9 mouse cellular contexts compared by ENCODE assay signal in genomic region chrX:52612806-52613205, GRCm38 (mm10). TPM values are rescaled to one million over a fixed set of nuclear protein-coding genes. Genes with fewer than 3 reads are reported as not detected.
DNase-seq lines count a peak whose midpoint lies in the region; ATAC-seq and TF ChIP-seq lines count a peak whose summit lies in the region.
"Had no signal": no experiment of that assay in that cellular context is flagged by ENCODE, and none has a peak within 500 bp of the region (broad histone marks: within the 10 kb centered on the region; RNA-seq: fewer than 3 reads in every experiment).

No protein-coding gene starts in this region.

- no peak for TF ChIP-seq POLR2A in testis, adult 2 months (IDR thresholded peaks at IDR 0.05; ENCODE audit: control insufficient read depth, low read depth, low read length)

- H3K4me1 ChIP-seq in testis, adult 2 months (ENCODE audit: control insufficient read depth, insufficient read depth, low read length), result no peaks in the 10 kb centered on the region; the same call in 1 of the 2 replicates
- H3K4me1 ChIP-seq in liver, embryonic 12.5 days, result 0 out of 2 replicates have a peak, but pooled peaks cover 6% of the 10 kb centered on the region
- H3K4me1 ChIP-seq in stomach, embryonic 16.5 days (ENCODE audit: control insufficient read depth, insufficient read depth, low read length), result peaks cover 5% of the 10 kb centered on the region; the same call in 1 of the 2 replicates

- H3K9ac ChIP-seq in liver, embryonic 12.5 days, result peak overlapping the region; percentile 57
- peak overlapping the region; percentile 74 for H3K9ac ChIP-seq in stomach, embryonic 16.5 days (ENCODE audit: low read length)

- ATAC-seq in liver, embryonic 12.5 days, result no peak
- ATAC-seq in stomach, embryonic 16.5 days (ENCODE audit: insufficient read depth, low FRiP score), result no peak
- no peak for ATAC-seq in granulocyte monocyte progenitor cell, adult 5-6 weeks (replicated peaks; ENCODE audit: poor library complexity, severe bottlenecking)

- H3K4me3 ChIP-seq in testis, adult 2 months (ENCODE audit: control insufficient read depth, low read depth, low read length), result peak overlapping the region; percentile 13
- H3K4me3 ChIP-seq in liver, embryonic 12.5 days, result peak overlapping the region; percentile 51
- H3K4me3 ChIP-seq in stomach, embryonic 16.5 days (replicated peaks; ENCODE audit: low read length), result peak overlapping the region; percentile 57

- H3K36me3 ChIP-seq in testis, adult 2 months (ENCODE audit: control insufficient read depth, insufficient read depth, low read length), result no peaks in the 10 kb centered on the region
- no peaks in the 10 kb centered on the region for H3K36me3 ChIP-seq in liver, embryonic 12.5 days
- no peaks in the 10 kb centered on the region for H3K36me3 ChIP-seq in stomach, embryonic 16.5 days (ENCODE audit: control insufficient read depth, insufficient read depth, low read length)

- H3K27me3 ChIP-seq in testis, adult 2 months (ENCODE audit: control insufficient read depth, insufficient read depth, low read length), result no peaks in the 10 kb centered on the region
- H3K27me3 ChIP-seq in liver, embryonic 12.5 days (replicated peaks), result peaks cover 38% of the 10 kb centered on the region
- H3K27me3 ChIP-seq in stomach, embryonic 16.5 days (ENCODE audit: control insufficient read depth, insufficient read depth, low read length), result no peaks in the 10 kb centered on the region; the same call in 1 of the 2 replicates

- 12% methylated on average over 12 of the region's 12 CpGs for WGBS in liver, embryonic 12.5 days (ENCODE audit: insufficient replicate concordance)
- WGBS in stomach, embryonic 16.5 days, result 21% methylated on average over 12 of the region's 12 CpGs

- TF ChIP-seq CTCF in testis, adult 2 months (IDR thresholded peaks at IDR 0.05; ENCODE audit: control insufficient read depth, insufficient read depth, insufficient replicate concordance, low read depth, low read length), result no peak

- no peak overlapping the region for H3K27ac ChIP-seq in testis, adult 2 months (ENCODE audit: control insufficient read depth, insufficient read depth, low read depth, low read length)
- H3K27ac ChIP-seq in liver, embryonic 12.5 days, result peak overlapping the region; percentile 48; the same call in 1 of the 2 replicates
- H3K27ac ChIP-seq in stomach, embryonic 16.5 days (ENCODE audit: low read length), result peak overlapping the region; percentile 77
- H3K27ac ChIP-seq: macrophage had no signal

- peak overlapping the region; percentile 58 for H3K4me2 ChIP-seq in liver, embryonic 12.5 days
- H3K4me2 ChIP-seq in stomach, embryonic 16.5 days (ENCODE audit: low read depth, low read length), result peak overlapping the region; percentile 59

- H3K9me3 ChIP-seq in liver, embryonic 12.5 days (replicated peaks), result no peaks in the 10 kb centered on the region
- no peaks in the 10 kb centered on the region for H3K9me3 ChIP-seq in stomach, embryonic 16.5 days (replicated peaks; ENCODE audit: control insufficient read depth, low read length)

- DNase-seq in embryo, embryonic 10.5 days (ENCODE audit: low spot score), result peak; percentile 39
- no peak for DNase-seq in embryo, embryonic 9.5 days (ENCODE audit: extremely low spot score)
- no peak for DNase-seq in testis, postnatal 14 days (ENCODE audit: low spot score)
- DNase-seq in layer of hippocampus, adult 9-11 months, result no peak

RNA-seq across cellular contexts. Expression of gene Gpc3, which starts 0.9 kb away (rescaled TPM):
- 1.0 and 1.9 TPM in 2 replicates for polyA plus RNA-seq in testis, adult 2 months (2012; rRNA removed)
- 277 and 278 TPM in 2 replicates for polyA plus RNA-seq in liver, embryonic 12.5 days (2016; fragmentation: Nextera tagmentation; extraction: Ambion mirVana)
- 560 and 583 TPM in 2 replicates for polyA plus RNA-seq in stomach, embryonic 16.5 days (2015; fragmentation: Nextera tagmentation; extraction: Ambion mirVana)
- 2.2 and 6.1 TPM in 2 replicates for total RNA-seq in granulocyte monocyte progenitor cell, adult 5-6 weeks (2014; fragmentation: Nextera tagmentation)
- total RNA-seq in granulocyte monocyte progenitor cell, adult 5-6 weeks (2017), result 3.6 and 4.3 TPM in 2 replicates
- polyA plus RNA-seq: macrophage had no signal

Comparison
In these comparisons a context has a peak if more than half of its experiments do, and no peak if none do; other contexts are left out.
1. RNA of gene Gpc3, which starts 0.9 kb away (polyA plus RNA-seq): 560 to 583 TPM in stomach, embryonic 16.5 days and 277 to 278 TPM in liver, embryonic 12.5 days; 1.0 to 1.9 TPM in testis, adult 2 months; every median in the first group is over 10 times any median in the second.
2. Peak in every context shown above with its lines, with median percentiles within 50 percentile points of each other: H3K4me3 ChIP-seq.